Mouse (Mus musculus): Measurements from ENCODE around the gene Tecr. TPM values are rescaled to one million over a fixed set of nuclear protein-coding genes. Genes with fewer than 3 reads are reported as not detected.

Tecr gene
- total RNA-seq, 2 experiments from 2014 or later: 416 to 566 TPM

DNA sequence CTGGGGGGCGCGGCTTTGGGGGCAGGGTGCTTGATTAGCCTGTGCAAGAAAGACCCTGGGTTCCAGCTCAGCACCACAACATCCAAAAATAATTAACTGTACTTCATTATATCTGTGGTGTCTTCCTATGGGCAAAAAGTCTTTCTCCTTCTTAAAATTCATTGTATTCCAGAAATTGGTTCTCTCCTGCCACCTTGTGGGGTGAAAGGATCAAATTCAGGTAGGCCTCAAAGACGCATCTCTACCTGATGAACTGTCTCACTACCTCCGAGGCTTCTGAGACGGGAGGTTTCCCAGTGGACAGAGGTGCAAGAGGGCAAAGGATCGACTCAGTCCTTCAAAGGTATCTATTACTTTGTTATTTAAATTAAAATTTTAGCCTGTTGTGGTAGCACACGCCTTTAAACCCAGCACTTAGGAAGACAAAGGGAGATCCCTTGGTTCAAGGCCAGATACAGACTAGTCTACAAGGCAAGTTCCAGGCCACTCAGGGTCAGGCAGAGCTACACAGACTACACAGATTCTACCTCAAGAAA is 17.2 kb downstream of the Tecr start:
- DNase-seq: peak; percentile 9
- intact Hi-C loops (cut with DNase I): no loop called here
- H3K27ac ChIP-seq: no peak overlapping the region
- H3K4me3 ChIP-seq: no peak overlapping the region
- TF ChIP-seq CTCF (IDR thresholded peaks at IDR 0.05): peak; percentile 35; the same call in 1 of the 2 replicates

DNA sequence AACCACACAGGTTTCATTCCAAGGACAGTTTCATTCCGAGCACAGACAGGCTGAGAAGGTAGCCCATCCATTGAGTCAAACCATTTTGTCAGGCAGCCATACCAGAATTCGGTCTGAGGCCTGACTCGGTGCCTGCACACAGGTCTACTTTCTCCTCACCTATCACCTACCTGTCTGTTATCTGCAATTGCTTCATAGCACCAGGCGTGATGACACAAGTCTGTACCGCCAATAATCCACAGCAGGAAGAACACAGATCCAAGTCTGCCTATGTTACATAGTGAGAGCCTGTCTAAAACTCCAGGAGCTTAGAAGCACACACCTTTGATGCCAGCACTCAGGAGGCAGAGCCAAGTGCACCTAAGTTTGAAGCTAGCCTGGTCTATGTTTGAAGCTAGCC is 18.9 kb downstream of the Tecr start:
- no peak for DNase-seq
- Histone ChIP-seq H3K27ac (peak overlapping the region; percentile 20; the same call in 1 of the 2 replicates), H3K4me3 (no peak overlapping the region)
- intact Hi-C loops (cut with DNase I): no loop called here
- TF ChIP-seq CTCF (IDR thresholded peaks at IDR 0.05): no peak

DNA sequence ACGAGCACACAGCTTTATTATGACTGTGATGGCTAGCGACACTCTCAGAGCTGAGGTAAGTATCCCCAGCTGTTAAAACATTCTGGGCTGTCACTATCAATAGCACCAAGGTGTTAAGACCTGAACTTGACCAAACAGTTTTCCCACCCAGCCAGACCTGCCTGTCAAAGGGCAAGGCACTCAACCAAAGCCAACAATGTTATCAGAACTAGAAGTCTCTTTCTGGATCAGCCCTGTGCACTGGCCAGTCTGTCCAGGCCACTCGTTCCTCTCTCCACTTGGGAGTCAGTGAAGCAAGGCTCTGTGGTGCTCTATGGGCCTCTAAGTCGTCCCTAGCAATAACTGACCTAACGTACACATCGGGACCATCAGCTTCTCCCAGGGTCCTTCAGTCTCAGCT is 20.1 kb downstream of the Tecr start:
- TF ChIP-seq CTCF (IDR thresholded peaks at IDR 0.05): no peak
- Histone ChIP-seq H3K4me3 (no peak overlapping the region), H3K27ac (no peak overlapping the region)
- intact Hi-C loops (cut with DNase I): no loop called here
- no peak for DNase-seq

DNA sequence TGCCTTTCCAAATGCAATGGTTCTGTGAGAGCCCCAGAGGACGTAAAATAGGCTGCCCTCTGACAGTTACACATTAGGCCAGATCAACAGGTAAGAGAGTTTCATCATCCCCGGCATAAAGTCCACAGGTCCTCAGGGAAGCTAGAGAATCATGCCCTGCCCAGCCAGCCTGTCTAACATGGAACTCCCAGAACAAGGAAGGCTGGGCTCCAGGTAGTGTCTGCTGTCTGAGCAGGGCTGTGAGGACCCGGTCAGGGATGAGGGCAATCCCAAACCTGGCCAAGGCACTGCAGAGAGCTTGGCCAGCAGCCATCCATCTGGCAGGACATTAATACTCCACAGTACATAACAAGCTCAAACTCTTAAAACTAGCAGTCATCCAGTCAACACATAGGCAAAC is 22.4 kb downstream of the Tecr start:
- Histone ChIP-seq H3K4me3 (no peak overlapping the region), H3K27ac (peak overlapping the region; percentile 21; the same call in 1 of the 2 replicates)
- peak; percentile 67 for DNase-seq
- TF ChIP-seq CTCF (IDR thresholded peaks at IDR 0.05): no peak
- intact Hi-C loops (cut with DNase I): no loop called here

DNA sequence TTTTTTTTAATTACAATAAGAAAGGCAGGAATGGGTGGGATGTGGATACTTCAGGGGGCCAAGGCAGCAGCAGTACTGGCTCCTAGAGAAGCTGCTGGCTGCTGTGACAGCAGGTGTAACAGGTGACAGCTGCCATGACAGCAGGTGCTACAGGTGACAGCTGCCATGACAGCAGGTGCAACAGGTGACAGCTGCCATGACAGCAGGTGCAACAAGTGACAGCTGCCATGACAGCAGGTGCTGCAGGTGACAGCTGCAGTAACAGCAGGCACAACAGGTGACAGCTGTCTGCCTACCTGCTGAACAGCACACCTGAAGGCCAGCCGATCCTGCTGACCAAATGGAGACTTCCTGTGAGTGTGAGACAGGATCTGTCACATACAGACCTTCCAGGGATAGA is 23.0 kb downstream of the Tecr start:
- DNase-seq: no peak
- H3K27ac ChIP-seq: peak overlapping the region; percentile 21; the same call in 1 of the 2 replicates
- no peak overlapping the region for H3K4me3 ChIP-seq
- intact Hi-C loops (cut with DNase I): no loop called here
- no peak for TF ChIP-seq CTCF (IDR thresholded peaks at IDR 0.05)

DNA sequence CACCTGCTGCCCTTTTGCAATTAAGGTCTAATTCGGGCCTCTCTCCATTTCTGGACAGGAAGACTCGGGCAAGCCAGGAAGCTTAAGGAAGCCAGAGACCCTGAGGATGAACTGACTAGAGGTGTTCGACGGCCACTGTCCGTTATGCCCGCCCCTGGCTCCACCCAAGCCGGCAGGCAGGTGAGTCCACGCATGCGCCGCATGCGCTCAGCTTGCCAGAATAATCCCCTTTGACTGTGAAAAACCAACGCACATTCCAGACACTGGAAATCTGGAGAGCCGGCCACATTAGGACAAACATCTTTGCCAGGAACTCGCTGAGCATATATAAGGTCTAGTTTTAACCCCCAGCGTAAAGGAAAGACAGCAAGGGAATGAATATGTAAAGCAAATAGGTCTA is 24.5 kb downstream of the Tecr start:
- Histone ChIP-seq H3K4me3 (no peak overlapping the region), H3K27ac (peak overlapping the region; percentile 54; the same call in 1 of the 2 replicates)
- TF ChIP-seq CTCF (IDR thresholded peaks at IDR 0.05): no peak
- DNase-seq: no peak
- intact Hi-C loops (cut with DNase I): no loop called here

DNA sequence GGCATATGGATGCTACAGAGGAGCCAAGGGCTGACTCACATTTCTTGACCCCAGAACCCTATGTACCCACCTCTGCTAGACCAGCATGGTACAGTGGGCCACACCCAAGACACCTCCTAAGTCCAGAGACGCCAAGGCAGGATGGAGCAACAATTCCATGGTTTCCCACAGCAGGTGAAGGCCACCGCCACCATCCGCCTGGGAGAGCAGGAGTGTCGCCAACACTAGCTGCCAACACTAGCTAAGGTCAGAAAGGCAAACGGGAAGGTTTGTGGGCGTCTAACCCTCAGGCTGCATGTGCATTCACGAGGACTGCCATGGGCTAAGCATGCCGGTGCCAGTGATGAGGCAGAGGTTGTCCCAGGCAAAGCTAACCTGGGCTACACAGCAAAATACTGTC is 25.5 kb downstream of the Tecr start:
- TF ChIP-seq CTCF (IDR thresholded peaks at IDR 0.05): no peak
- intact Hi-C loops (cut with DNase I): no loop called here
- no peak for DNase-seq
- peak overlapping the region; percentile 97 for H3K27ac ChIP-seq
- peak overlapping the region; percentile 15; the same call in 1 of the 2 replicates for H3K4me3 ChIP-seq

DNA sequence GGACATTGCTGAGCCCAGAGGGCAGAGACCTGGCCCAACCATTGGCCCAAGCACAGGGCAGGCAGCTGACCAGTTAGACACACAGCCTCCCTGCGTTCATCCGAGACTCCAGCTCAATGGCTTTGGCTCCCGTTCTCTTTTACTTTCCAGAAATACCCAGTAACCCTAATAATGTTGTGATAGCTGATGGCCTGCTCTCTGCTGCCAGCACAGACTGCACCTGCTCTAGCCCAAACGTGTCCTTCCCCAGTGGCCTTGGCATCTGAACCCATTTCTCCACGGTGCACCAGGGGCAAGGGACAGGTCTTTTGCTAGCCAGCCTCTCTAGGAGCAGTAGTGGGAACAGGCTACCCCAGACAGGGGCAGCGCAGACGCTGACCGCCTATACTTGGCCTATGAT is 26.9 kb downstream of the Tecr start:
- TF ChIP-seq CTCF (IDR thresholded peaks at IDR 0.05): no peak
- Histone ChIP-seq H3K4me3 (no peak overlapping the region), H3K27ac (peak overlapping the region; percentile 97)
- peak; percentile 83 for DNase-seq
- intact Hi-C loops (cut with DNase I): no loop called here

DNA sequence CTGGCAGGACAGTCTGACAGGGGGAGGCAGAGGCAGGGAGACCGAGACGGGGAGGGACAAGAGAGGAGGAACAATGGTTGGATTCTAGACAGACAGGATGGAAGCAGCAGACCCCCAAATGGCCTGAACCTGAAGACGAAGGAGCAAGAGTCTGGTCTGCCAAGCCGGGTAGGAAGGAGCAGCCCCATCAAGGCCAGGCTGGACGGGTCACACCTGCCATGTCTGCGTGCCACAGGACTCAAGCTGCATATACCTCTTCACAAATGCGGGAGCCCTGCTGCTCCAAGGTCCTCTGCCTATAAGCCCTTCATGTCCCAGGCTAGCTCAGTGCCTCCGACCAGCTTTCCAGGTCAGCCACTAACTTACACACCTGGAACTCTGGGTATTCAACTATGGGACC is 28.1 kb downstream of the Tecr start:
- Histone ChIP-seq H3K27ac (peak overlapping the region; percentile 97), H3K4me3 (peak overlapping the region; percentile 77)
- DNase-seq: no peak
- intact Hi-C loops (cut with DNase I): no loop called here
- TF ChIP-seq CTCF (IDR thresholded peaks at IDR 0.05): no peak

DNA sequence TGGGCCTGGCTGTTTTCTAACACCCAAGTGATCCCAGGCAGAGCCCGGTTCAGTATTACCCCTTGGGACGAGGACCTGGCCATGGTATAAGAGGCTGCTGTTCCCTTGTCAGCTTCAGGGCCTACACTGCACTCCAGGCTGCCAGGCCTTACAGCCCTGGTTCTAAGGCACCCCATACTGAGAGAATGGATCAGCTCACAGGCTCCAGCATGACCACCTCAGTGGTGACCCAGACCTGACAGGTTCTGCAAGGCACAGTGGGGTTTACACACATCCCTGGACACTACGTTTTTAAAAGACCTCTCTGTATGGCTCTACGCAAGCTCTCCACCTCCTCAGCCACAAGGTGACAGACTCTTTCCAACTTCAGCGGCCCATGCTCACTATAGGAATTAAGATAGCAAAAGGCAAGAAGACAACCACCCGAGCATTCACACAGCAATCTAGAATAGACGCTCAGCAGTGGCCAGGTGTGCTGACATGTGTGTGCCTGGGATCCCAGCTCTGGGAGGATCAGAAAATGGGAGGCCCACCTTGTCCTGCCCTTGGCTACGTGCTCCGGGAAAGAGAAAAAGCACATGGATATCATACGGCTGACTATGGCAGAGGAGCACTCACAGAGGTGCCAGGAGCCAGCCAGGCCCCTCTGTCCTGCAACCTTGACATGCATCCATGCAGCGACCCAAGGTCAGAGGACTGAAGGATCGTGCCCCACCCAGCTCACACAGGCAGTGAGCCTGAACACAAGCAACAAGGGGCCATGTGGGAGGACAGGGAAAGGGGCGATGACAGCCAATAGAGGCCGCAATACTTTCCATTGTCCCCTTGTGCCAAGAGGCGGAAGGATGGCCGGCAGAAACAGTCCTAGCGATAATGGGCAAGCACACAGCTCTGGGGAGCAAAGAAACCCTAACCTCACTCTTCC is 29.4 kb downstream of the Tecr start:
- DNase-seq: no peak
- intact Hi-C loops (cut with DNase I): no loop called here
- TF ChIP-seq CTCF (IDR thresholded peaks at IDR 0.05): no peak
- Histone ChIP-seq H3K27ac (peak overlapping the region; percentile 97), H3K4me3 (peak overlapping the region; percentile 77)

DNA sequence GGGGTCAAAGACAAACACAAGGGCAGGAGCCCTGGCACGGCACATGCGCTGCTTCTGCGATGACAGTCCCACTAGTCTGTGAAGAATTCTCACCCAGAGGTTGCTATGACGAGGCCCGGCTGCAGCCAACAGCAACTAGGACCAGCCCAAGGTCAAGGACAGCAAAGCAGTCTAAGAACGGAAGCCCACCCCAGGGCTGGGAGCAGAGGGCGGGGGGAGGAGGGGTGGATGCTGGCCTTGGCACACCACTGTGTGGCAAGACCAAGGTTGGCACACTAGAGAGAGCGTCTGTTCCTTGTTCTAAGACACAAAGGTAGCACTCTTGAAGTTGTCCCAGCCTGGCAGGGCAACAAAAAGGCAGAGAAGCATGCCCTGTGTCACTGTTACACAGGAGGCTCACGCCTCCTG is 30.4 kb downstream of the Tecr start:
- DNase-seq: peak; percentile 70
- TF ChIP-seq CTCF (IDR thresholded peaks at IDR 0.05): no peak
- intact Hi-C loops (cut with DNase I): no loop called here
- peak overlapping the region; percentile 77 for H3K4me3 ChIP-seq
- peak overlapping the region; percentile 97 for H3K27ac ChIP-seq

DNA sequence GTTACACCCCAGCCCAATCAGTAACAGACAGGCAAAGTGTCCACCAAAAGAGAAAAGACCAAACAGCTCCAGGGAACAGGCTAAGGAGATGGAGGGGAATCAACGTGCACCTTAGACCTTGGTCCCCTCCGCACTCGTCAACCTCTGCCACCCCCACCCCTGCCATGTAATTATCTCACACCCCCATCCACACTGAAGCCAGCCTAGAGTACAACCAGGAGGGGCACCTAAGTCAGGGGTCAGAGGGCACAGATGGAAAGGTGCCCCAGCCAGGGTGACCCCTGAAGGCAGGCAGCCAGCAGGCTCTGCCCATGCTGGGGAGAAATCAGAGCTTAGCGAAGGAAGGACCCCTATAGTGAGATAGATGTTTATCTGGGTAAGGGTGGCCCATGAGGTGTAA is 30.9 kb downstream of the Tecr start:
- Histone ChIP-seq H3K4me3 (peak overlapping the region; percentile 77), H3K27ac (peak overlapping the region; percentile 97)
- no peak for DNase-seq
- intact Hi-C loops (cut with DNase I): no loop called here
- TF ChIP-seq CTCF (IDR thresholded peaks at IDR 0.05): no peak

DNA sequence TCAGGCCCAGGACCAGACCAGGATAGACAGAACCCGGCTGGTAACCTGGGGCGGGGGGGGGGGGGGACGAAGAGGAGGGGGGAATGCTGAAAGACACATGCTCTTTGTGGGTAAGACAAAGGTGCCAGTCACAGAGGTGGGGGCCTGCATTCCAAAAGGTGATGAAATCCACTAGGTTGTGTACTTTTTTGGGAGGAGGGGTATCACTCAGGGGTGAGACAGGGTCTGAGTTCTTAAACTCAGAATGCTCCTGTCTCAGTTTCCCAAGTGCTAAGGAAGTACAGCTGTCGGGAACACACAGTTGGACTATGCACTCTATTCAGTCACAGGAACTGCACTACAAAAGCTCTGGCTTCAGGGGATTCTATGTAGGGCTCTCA is 31.3 kb downstream of the Tecr start:
- intact Hi-C loops (cut with DNase I): no loop called here
- Histone ChIP-seq H3K27ac (peak overlapping the region; percentile 97), H3K4me3 (peak overlapping the region; percentile 77)
- TF ChIP-seq CTCF (IDR thresholded peaks at IDR 0.05): no peak
- DNase-seq: no peak
